Mouse (Mus musculus) bone marrow macrophage, adult 2 months (primary cell): ENCODE results near the gene Akna. TPM values are rescaled to one million over a fixed set of nuclear protein-coding genes. Genes with fewer than 3 reads are reported as not detected.

Experiments used
- H3K27ac ChIP-seq: 2 replicates; pipeline ENCODE4 v1.5.1; 2012; ENCODE audit warnings: low read depth, low read length; ENCODE audit not compliant: insufficient read depth
- H3K4me1 ChIP-seq: 2 replicates; pipeline ENCODE4 v1.6.1; 2012; ENCODE audit warnings: low read length; ENCODE audit not compliant: control insufficient read depth, insufficient read depth
- H3K4me3 ChIP-seq: 2 replicates; pipeline ENCODE4 v1.5.1; 2012; ENCODE audit warnings: mild to moderate bottlenecking, low read length, moderate library complexity; ENCODE audit not compliant: insufficient read depth
- CTCF ChIP-seq: IDR thresholded peaks from 2 replicates; pipeline ENCODE4 v1.5.1; 2012; ENCODE audit warnings: low read depth, mild to moderate bottlenecking, low read length, moderate library complexity
- POLR2A ChIP-seq: IDR thresholded peaks from 2 replicates; pipeline ENCODE4 v1.6.1; 2012; ENCODE audit warnings: mild to moderate bottlenecking, low read depth, low read length, borderline replicate concordance
- polyA plus RNA-seq: library from polyadenylated mRNA; stranded (reverse); fragments of >200 nt; gene quantifications from 2 replicates; pipeline ENCODE4 v1.2.4, GENCODE M21; 2012; ENCODE audit not compliant: missing spikeins, insufficient read depth, insufficient read length

Akna gene
- polyA plus RNA-seq, 1 experiment: 39.4 TPM

GRCm38 (mm10) chr4:63410583-63410934 lies 7.4 kb upstream of the Akna start:
- TF ChIP-seq CTCF: no peak
- TF ChIP-seq POLR2A: no peak
- Histone ChIP-seq H3K4me3 (peak overlapping the region; percentile 79), H3K27ac (peak overlapping the region; percentile 26; the same call in 1 of the 2 replicates), H3K4me1 (peaks cover 18% of the 10 kb centered on the region)

DNA sequence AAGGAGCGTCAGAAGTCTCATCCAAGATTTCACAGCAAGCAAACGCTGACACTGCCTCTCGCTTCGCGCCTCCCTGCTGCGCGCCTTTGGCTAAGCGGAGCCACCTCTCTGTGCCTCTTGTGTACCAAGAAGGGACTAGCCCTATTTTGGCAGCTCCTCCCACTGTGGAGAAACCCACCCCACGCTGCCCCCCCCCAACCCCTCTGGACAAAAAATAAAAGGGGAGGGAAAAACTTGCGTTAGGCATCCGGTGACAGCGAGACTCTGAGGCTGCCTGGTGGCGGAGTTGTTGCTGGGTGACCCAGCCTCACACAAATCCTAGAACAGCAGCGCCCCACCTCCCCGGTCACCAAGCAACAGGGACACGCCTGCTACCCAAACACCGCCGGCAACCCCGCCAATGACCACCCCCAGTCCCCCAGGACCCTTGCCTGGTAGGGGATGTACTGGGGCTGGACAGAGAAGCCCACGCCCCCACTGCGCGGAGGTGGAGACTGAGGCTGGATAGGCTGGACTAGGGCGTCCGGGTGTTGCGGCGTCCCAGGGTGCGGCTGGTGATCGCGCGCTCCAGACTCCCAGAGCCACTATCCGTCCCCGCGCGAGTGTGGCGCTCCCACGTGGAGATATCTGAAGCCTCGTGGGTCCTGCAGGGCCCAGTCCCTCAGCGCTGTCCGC lies 6.9 kb upstream of the Akna start:
- no peak for TF ChIP-seq POLR2A
- TF ChIP-seq CTCF: no peak; the same call in 1 of the 2 replicates
- peak overlapping the region; percentile 38 for H3K27ac ChIP-seq
- H3K4me1 ChIP-seq: peaks cover 18% of the 10 kb centered on the region
- peak overlapping the region; percentile 79 for H3K4me3 ChIP-seq

GRCm38 (mm10) chr4:63409317-63409907 lies 6.3 kb upstream of the Akna start:
- Histone ChIP-seq H3K4me1 (peaks cover 23% of the 10 kb centered on the region), H3K27ac (peak overlapping the region; percentile 38), H3K4me3 (peak overlapping the region; percentile 79)
- no peak for TF ChIP-seq CTCF
- TF ChIP-seq POLR2A: no peak

- no peak overlapping the region for H3K27ac ChIP-seq
- peak; percentile 36; the same call in 1 of the 2 replicates for TF ChIP-seq CTCF
- no peak for TF ChIP-seq POLR2A
- peaks cover 30% of the 10 kb centered on the region for H3K4me1 ChIP-seq
Measured at GRCm38 (mm10) chr4:63408649-63409048, 5.5 kb upstream of the Akna start.

DNA sequence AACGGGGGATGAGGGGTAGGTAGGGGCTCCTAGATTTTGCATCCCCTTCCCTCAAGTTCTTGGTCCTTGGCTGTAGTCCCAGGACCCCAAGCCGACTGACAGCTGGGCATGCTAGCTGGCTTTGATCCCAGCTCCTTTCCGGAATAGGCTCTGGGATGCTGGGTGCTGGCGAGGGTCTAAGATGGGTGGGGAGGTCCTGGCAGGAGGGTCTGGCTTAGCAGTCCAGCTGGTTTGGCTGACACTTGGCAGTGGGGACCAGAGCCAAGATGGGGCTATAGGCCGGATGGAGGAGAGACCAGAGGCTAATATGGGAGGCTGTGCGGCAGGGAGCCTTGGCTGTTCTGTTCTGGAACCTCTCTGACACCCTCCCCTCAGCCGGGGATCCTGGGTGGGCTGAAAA lies 5.1 kb upstream of the Akna start:
- Histone ChIP-seq H3K4me3 (no peak overlapping the region), H3K27ac (no peak overlapping the region), H3K4me1 (peaks cover 33% of the 10 kb centered on the region)
- TF ChIP-seq POLR2A (no peak), CTCF (no peak)

More at GRCm38 (mm10) chr4:63408649-63409048, 5.5 kb upstream of the Akna start:
- H3K4me3 ChIP-seq: peak overlapping the region; percentile 79; the same call in 1 of the 2 replicates

GRCm38 (mm10) chr4:63405683-63406082 lies 2.5 kb upstream of the Akna start:
- Histone ChIP-seq H3K27ac (no peak overlapping the region), H3K4me1 (peaks cover 31% of the 10 kb centered on the region), H3K4me3 (no peak overlapping the region)
- no peak for TF ChIP-seq POLR2A

DNA sequence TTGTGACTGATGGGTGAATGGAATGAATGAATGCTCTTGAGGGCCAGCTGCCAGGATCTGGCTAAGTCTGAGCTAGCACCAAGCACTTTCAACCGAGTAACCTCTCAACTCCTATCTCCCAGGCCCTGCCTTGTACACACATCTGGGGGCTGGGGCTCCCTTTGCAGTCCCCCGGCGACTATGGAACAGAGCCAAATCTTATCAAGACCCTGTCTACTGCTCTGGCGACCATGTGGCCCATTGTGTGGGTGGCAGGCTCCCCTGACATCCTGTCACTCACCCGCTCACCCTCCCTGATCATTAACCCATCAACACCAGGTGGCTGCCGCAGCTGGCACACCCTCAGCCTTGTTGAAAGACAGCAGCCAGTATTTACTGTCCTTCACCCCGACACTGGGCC lies 1.9 kb upstream of the Akna start:
- H3K4me1 ChIP-seq: peaks cover 36% of the 10 kb centered on the region
- H3K4me3 ChIP-seq: no peak overlapping the region
- no peak overlapping the region for H3K27ac ChIP-seq
- no peak for TF ChIP-seq CTCF
- no peak for TF ChIP-seq POLR2A

DNA sequence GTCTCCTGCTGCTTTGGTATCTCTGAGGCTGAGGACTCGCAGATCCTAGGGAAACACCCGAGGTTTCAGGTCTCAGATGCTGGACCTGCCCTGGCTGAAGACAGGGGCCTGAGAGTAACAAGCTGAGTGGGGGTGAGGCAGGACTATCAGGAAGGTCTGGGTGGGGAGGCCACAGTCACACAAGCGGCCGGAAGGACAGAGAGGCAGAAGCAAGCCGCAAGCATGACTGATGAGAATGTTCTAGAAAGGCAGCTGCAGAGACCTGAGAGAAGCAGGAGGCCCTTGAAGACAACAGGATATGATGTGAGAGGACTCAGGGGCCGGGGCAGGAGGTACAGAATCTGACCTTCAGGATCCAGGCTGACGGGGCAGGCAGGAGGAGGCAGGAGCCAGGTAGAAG lies 1.1 kb upstream of the Akna start:
- no peak overlapping the region for H3K4me3 ChIP-seq
- TF ChIP-seq POLR2A: no peak
- TF ChIP-seq CTCF: no peak
- H3K4me1 ChIP-seq: peaks cover 40% of the 10 kb centered on the region
- H3K27ac ChIP-seq: peak overlapping the region; percentile 86; the same call in 1 of the 2 replicates

GRCm38 (mm10) chr4:63402558-63402957 lies 596 bp downstream of the Akna start:
- TF ChIP-seq CTCF (no peak), POLR2A (no peak)
- Histone ChIP-seq H3K27ac (peak overlapping the region; percentile 86), H3K4me3 (peak overlapping the region; percentile 81), H3K4me1 (peaks cover 40% of the 10 kb centered on the region)

DNA sequence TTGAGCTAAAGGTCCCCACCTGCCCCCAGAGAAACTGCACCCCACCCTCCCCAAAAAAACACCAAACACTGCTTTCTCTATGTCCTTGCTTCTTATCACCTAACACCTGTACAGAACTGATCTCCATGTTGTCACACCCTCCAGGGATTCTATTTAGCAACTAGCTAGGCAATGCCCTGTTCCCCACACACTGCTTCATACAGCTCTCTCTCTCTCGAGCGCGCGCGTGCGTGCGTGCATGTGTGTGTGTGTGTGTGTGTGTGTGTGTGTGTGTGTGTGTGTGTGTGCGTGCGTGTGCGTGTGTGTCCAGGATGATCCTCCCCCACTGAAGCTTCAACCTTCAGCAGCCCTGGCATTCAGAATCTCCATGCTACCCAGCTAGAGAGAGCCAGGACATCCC lies 1.1 kb downstream of the Akna start:
- H3K27ac ChIP-seq: peak overlapping the region; percentile 86
- H3K4me1 ChIP-seq: peaks cover 42% of the 10 kb centered on the region
- H3K4me3 ChIP-seq: peak overlapping the region; percentile 81
- no peak for TF ChIP-seq CTCF

DNA sequence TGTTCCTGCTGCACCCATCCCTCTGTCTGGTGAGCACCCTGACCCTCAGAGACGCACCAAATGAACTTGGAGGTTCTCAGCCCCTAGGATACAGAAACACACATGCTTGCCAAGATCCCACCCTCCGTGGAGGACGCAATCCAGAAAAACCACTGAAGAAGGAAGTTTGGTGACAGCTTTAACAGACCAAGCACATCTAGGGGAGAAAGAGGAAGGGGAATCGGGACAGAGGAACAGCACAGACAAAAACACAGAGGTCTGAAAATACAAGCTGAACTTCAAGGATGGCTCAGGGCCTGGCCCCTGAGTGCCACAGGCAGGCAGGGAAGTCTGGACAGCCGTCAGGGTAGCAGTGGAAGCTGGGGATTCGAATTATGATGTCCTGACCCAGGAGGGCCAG lies 1.5 kb downstream of the Akna start:
- TF ChIP-seq POLR2A: no peak
- no peak for TF ChIP-seq CTCF
- H3K4me3 ChIP-seq: peak overlapping the region; percentile 81
- peak overlapping the region; percentile 86 for H3K27ac ChIP-seq
- H3K4me1 ChIP-seq: peaks cover 42% of the 10 kb centered on the region
